Mouse (Mus musculus) monocyte, adult 59 days (primary cell): ENCODE results near the gene Fbxw17. TPM values are rescaled to one million over a fixed set of nuclear protein-coding genes. Genes with fewer than 3 reads are reported as not detected.

Experiments used
- total RNA-seq, 2 experiments: library from RNA; stranded (reverse); gene quantifications; one replicate each; pipeline ENCODE4 v1.2.4; 2023

Fbxw17 gene
- total RNA-seq, result 10 to 100 TPM in 1 of 2 experiments, 1 to 10 TPM in 1; 8.6 to 18.1 TPM

GRCm38 (mm10) chr13:50417389-50418183 is at the start of gene Fbxw17:
Gene Fbxw17 (plus strand): TSS chr13:50417864.

GRCm38 (mm10) chr13:50443812-50444211 is 26.1 kb downstream of the Fbxw17 start, which contains the start of gene Gm47429:
Gene Gm47429 (minus strand): TSS chr13:50443912.

GRCm38 (mm10) chr13:50467007-50467406 is 49.3 kb downstream of the Fbxw17 start, which contains the start of gene Nutm2:
Gene Nutm2 (plus strand): TSS chr13:50467307.

Other genes starting within 250 kb of the Fbxw17 start
- not detected for gene Gm906, start 167.6 kb upstream of the Fbxw17 start, total RNA-seq
- not detected for gene Gm47429, start 26.0 kb downstream of the Fbxw17 start, total RNA-seq
- gene Nutm2, start 49.4 kb downstream of the Fbxw17 start, total RNA-seq, result not detected
- not detected for gene Gm904, start 225.4 kb downstream of the Fbxw17 start, total RNA-seq